Mouse (Mus musculus) embryonic fibroblast, embryonic 13.5 days (primary cell): ENCODE results near the gene Spata25.

Source experiments
- CTCF ChIP-seq: IDR thresholded peaks from 2 replicates; pipeline ENCODE4 v1.5.1; 2011; ENCODE audit warnings: mild to moderate bottlenecking, control low read depth, low read length, moderate library complexity, borderline replicate concordance; ENCODE audit not compliant: insufficient read depth
- POLR2A ChIP-seq: IDR thresholded peaks from 2 replicates; pipeline ENCODE4 v1.6.1; 2011; ENCODE audit warnings: low read depth, mild to moderate bottlenecking, control low read depth, low read length, moderate library complexity

DNA sequence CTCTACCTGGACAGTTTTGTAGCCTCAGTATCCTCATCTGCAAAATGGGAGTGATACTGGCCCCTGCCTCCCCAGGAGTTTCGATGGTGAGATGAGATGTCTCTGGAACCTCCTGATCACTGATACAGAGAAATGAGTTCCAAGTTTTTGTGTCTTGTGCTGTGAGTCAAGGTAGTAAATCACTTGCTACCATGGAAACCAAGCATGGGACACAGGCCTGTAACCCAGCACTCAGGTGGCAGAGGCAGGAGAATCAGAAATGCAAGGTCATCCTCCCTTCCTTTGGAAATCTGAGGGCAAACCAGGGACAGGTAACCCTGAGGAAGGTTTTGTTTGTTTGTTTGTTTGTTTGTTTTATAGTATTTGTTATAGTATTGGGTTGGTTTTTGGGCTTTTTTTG, 753 bp upstream of the Spata25 start:
- TF ChIP-seq CTCF (no peak), POLR2A (no peak)
